Mouse (Mus musculus) G1E (cell line): ENCODE results near the gene Gabbr1. TPM values are rescaled to one million over a fixed set of nuclear protein-coding genes. Genes with fewer than 3 reads are reported as not detected.
A peak's percentile ranks its signal among the peaks of the same experiment; 100 is the strongest.

ENCODE experiments used
- ATAC-seq: 2 replicates; pipeline ENCODE4 v1.8.0; 2016; ENCODE audit warnings: mild to moderate bottlenecking; ENCODE audit not compliant: insufficient number of reproducible peaks, poor library complexity, low FRiP score, severe bottlenecking; ENCODE audit errors: extremely low read depth
- DNase-seq: peaks from one replicate; pipeline ENCODE4 v3.0.0; 2012; ENCODE audit warnings: low spot score
- H3K27me3 ChIP-seq: 2 replicates; pipeline ENCODE4 v1.6.1; 2012; ENCODE audit warnings: mild to moderate bottlenecking, low read length, inconsistent platforms; ENCODE audit not compliant: insufficient read depth
- H3K36me3 ChIP-seq: replicated peaks from 2 replicates; pipeline ENCODE3; 2012; ENCODE audit warnings: mild to moderate bottlenecking, inconsistent platforms
- H3K4me1 ChIP-seq: 2 replicates; pipeline ENCODE4 v1.6.1; 2012; ENCODE audit warnings: low read depth, low read length, inconsistent platforms, mixed read lengths; ENCODE audit not compliant: insufficient read depth
- H3K4me3 ChIP-seq: 2 replicates; pipeline ENCODE4 v1.5.1; 2012; ENCODE audit warnings: low read depth, mild to moderate bottlenecking, inconsistent platforms, low read length, moderate library complexity, mixed read lengths
- H3K9me3 ChIP-seq: replicated peaks from 2 replicates; pipeline ENCODE4 v1.6.1; 2012; ENCODE audit warnings: inconsistent platforms
- CTCF ChIP-seq: IDR thresholded peaks from 2 replicates; pipeline ENCODE4 v1.5.1; 2012; ENCODE audit warnings: low read depth, low read length, inconsistent platforms, mixed read lengths
- GATA1 ChIP-seq: IDR thresholded peaks from 2 replicates; pipeline ENCODE4 v1.6.1; 2012; ENCODE audit warnings: borderline replicate concordance, low read length, inconsistent platforms, mixed read lengths
- GATA2 ChIP-seq: IDR thresholded peaks from 2 replicates; pipeline ENCODE4 v1.6.1; 2012; ENCODE audit warnings: low read depth, low read length, inconsistent platforms, borderline replicate concordance
- POLR2AphosphoS5 ChIP-seq: IDR thresholded peaks from 2 replicates; pipeline ENCODE4 v1.6.1; 2012; ENCODE audit warnings: low read depth, low read length, inconsistent platforms; ENCODE audit not compliant: insufficient replicate concordance
- TAL1 ChIP-seq: conservative IDR thresholded peaks from 2 replicates; pipeline ENCODE4 v1.6.1; 2012; ENCODE audit warnings: low read depth, low read length, inconsistent platforms, mixed read lengths
- polyA plus RNA-seq: library from polyadenylated mRNA; stranded (reverse); fragments of >175 nt; gene quantifications from 2 replicates; pipeline ENCODE4 v1.2.3, GENCODE M21; 2012
- total RNA-seq, 2 experiments: library from RNA; stranded (forward) in 1 of 2; stranded (reverse) in 1 of 2; fragments of 200-1000 nt in 1 of 2; fragments of >200 nt in 1 of 2; fragmentation: Nextera tagmentation in 1 of 2; gene quantifications; 2 replicates each; pipeline ENCODE4 v1.2.3; 2014 to 2017

The Gabbr1 gene
- total and polyA plus RNA-seq, 3 experiments, result 11.7 to 36.4 (median 31.9) TPM

DNA sequence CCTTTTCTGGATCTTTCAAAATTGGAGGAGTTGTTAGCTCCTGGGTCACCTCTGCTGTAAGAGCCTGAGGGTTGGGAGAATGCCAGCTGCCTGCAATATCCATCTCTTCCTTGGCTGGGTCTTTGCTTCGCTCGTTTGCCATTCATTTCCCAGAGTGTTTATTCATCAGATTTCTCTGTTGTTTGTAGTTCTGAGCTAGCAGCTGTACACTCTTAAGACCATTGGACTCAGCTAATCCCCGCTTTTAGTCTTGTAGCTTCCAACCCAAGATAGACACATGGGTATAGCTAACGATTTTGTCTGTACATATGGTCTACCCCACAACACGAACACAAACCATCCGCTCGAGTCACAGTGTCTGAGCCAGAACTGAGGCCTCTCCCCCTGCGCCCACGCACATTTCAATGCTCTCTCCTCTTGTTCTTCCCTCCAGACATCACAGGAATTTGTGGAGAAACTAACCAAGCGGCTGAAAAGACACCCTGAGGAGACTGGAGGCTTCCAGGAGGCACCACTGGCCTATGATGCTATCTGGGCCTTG is 16.4 kb downstream of the Gabbr1 start:
- Histone ChIP-seq H3K36me3 (peaks cover 54% of the 10 kb centered on the region), H3K4me1 (peaks cover 3% of the 10 kb centered on the region; the same call in 1 of the 2 replicates), H3K27me3 (no peaks in the 10 kb centered on the region), H3K9me3 (no peaks in the 10 kb centered on the region), H3K4me3 (no peak overlapping the region)
- no peak for DNase-seq
- ATAC-seq, result no peak
- no peak for TF ChIP-seq TAL1
- TF ChIP-seq GATA1, result no peak
- no peak for TF ChIP-seq CTCF
- TF ChIP-seq POLR2AphosphoS5, result no peak
- TF ChIP-seq GATA2, result no peak

DNA sequence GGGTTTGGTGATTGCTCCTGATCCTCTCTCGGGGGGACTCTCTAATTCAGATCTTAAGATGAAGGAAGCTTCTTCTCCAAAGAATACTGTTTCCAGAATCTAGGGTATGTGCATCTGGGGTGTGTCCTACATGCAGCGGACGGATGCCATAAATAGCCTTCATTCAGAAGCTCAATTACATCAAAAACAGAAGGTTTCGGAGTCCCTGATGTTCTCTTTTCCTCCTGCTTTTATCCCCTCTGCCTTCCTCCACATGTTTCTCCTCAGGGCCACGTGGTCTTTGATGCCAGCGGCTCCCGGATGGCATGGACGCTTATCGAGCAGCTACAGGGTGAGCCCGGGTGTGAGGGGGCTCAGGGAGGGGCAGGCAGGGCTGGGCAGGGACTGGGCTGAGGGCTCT is 17.3 kb downstream of the Gabbr1 start:
- Histone ChIP-seq H3K9me3 (no peaks in the 10 kb centered on the region), H3K4me3 (no peak overlapping the region), H3K4me1 (peaks cover 3% of the 10 kb centered on the region; the same call in 1 of the 2 replicates), H3K27me3 (no peaks in the 10 kb centered on the region), H3K36me3 (peaks cover 61% of the 10 kb centered on the region)
- TF ChIP-seq GATA1, result no peak
- no peak for TF ChIP-seq GATA2
- no peak for TF ChIP-seq CTCF
- no peak for TF ChIP-seq TAL1
- no peak for TF ChIP-seq POLR2AphosphoS5
- ATAC-seq (no peak), DNase-seq (no peak)

DNA sequence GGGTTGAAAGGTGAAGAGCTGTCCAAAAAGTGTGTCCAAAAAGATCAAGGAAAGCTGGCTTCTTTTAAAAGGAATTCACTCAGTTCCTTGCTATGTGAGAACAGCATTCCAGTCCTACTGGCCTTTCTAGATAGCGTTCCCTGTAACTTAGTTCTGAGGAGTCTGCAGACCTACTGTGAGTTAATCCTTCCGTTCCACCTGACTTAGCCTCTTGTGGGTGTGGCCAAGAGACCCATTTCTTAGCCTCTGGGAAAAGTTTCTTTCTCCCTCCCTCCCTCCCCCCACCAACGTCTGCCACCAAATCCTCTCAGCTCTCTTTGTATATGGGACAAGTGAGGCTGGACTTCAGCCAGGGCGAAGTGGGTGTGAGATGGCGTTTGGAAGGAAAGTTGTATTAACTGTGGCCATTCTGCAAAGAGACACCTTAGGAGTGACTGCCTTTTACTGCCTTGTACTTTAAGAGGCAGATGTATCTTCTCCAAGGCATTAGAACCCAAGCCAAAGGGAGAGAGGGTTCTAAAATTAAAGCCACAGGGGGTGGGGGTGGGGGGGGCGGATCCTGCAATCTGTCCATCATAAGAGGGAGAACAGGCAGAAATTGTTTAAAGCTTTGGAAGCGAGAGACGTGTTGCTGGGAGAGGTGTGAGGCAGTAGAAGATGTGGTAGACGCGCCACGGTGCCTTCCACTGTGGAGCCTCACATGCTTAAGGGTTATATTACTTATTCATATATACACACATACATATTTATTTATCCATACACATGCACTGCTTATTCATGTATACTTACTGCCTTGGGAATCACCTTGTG is 18.1 kb downstream of the Gabbr1 start:
- no peak overlapping the region for H3K4me3 ChIP-seq
- no peaks in the 10 kb centered on the region for H3K9me3 ChIP-seq
- DNase-seq, result no peak
- ATAC-seq, result no peak
- no peaks in the 10 kb centered on the region for H3K27me3 ChIP-seq
- TF ChIP-seq CTCF, result no peak
- no peak for TF ChIP-seq POLR2AphosphoS5
- no peak for TF ChIP-seq GATA2
- no peak for TF ChIP-seq GATA1
- TF ChIP-seq TAL1, result no peak
- peaks cover 3% of the 10 kb centered on the region; the same call in 1 of the 2 replicates for H3K4me1 ChIP-seq
- peaks cover 62% of the 10 kb centered on the region for H3K36me3 ChIP-seq

DNA sequence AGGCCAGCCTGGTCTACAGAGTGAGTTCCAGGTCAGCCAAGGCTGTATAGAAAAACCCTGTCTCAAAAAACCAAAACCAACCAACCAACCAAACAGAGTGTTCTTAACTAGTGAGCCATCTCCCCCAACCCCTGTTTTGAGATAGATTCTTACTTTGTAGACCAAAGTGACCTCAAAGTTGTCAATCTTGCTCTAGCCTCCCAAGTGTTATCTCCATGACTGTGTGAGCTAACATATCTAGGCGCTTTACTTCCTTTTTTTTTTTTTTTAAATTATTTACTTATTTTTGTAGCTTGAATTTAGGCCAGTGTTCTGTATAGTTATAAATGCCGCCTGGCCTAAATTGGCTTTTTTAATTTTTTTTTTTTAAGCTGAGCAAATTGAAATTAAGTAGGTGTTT is 20.2 kb downstream of the Gabbr1 start:
- peaks cover 73% of the 10 kb centered on the region for H3K36me3 ChIP-seq
- peak; percentile 22; the same call in 1 of the 2 replicates for ATAC-seq

DNA sequence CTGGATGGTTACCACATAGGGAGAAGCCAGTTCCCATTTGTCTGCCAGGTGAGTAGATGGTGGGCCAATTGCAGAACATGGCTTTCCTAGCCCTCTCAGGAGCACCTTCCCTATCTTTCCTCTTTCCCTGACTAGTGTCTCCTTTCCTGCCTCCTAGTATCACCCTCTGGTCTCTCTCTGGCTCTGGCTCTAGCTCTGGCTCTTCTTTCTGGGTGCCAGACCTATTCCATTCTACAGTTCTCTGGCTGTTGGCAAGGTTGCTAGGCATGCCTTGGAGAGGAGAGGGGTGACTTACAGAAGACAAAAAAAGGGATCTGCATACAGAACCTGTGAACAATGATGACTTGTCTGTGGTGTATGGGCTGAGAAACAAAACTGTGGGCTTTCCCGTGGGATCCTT is 22.1 kb downstream of the Gabbr1 start:
- Histone ChIP-seq H3K9me3 (no peaks in the 10 kb centered on the region), H3K4me1 (peaks cover 3% of the 10 kb centered on the region; the same call in 1 of the 2 replicates), H3K4me3 (no peak overlapping the region), H3K27me3 (no peaks in the 10 kb centered on the region), H3K36me3 (peaks cover 77% of the 10 kb centered on the region)
- no peak for ATAC-seq
- no peak for TF ChIP-seq GATA1
- TF ChIP-seq GATA2, result no peak
- no peak for TF ChIP-seq TAL1
- TF ChIP-seq CTCF, result no peak
- TF ChIP-seq POLR2AphosphoS5, result no peak
- DNase-seq, result no peak

More for the DNA sequence above, 20.2 kb downstream of the Gabbr1 start:
- Histone ChIP-seq H3K4me3 (no peak overlapping the region), H3K27me3 (no peaks in the 10 kb centered on the region), H3K4me1 (peaks cover 3% of the 10 kb centered on the region; the same call in 1 of the 2 replicates), H3K9me3 (no peaks in the 10 kb centered on the region)
- no peak for DNase-seq
- TF ChIP-seq CTCF (no peak), POLR2AphosphoS5 (no peak), TAL1 (no peak), GATA2 (no peak), GATA1 (no peak)

DNA sequence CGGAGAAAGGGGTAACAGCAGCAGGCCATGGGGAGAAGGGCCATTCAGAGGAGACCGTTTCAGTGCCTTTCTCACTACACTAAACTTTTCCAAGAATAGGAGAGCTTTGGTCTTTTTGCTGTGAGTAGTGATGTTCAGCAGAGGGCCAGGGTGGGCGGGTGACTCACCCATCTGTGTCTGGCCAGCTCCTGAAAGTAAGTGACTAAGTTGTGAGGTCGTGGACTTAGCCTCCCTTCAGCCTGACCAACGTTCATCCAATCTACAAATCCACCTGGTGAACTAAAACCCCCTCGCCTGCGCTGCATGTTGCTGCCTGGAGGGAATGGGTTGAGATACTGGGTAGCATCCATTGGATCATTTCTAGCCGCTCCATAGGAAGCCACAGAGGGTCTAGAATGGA is 24.4 kb downstream of the Gabbr1 start:
- Histone ChIP-seq H3K4me3 (no peak overlapping the region), H3K36me3 (peaks cover 72% of the 10 kb centered on the region), H3K27me3 (no peaks in the 10 kb centered on the region), H3K9me3 (no peaks in the 10 kb centered on the region), H3K4me1 (peaks cover 3% of the 10 kb centered on the region; the same call in 1 of the 2 replicates)
- no peak for DNase-seq
- ATAC-seq, result no peak
- TF ChIP-seq CTCF (no peak), TAL1 (no peak), POLR2AphosphoS5 (no peak), GATA1 (no peak), GATA2 (no peak)
